Mouse (Mus musculus): ENCODE data around the gene Spryd4.

DNA sequence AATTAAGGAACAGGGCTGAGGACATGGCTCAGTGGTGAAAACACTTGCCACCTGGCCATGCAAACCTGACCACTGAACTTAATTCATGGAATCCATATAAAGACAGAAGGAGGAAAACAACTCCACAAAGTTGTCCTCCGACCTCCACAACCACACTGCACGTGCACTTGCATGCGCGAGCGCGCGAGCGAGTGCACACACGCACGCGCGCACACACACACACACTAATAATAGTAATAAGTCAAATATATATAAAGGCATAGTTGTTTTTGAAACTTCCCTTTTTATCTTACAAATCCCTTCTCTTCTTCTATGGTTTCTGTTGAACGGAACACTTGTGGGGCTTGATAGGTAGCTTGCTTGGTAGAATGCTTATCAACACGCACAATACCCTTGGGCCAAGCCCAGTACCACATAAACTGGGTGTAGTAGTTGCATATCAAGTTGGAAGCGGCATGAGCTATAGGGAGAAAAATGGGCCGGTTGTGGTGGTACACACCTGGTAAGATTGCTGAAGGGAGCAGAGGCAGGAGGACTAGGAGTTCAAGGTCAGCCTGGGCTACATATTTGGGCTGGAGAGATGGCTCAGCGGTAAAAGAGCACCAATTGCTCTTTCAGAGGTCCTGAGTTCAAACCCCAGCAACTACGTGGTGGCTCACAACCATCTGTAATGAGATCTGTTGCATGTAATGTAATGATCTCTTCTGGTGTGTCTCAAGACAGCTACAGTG, 6.9 kb upstream of the Spryd4 start:
- TF ChIP-seq CTCF (IDR thresholded peaks at IDR 0.05; ENCODE audit: borderline replicate concordance, insufficient read depth, low read depth, low read length) (no peak), POLR2A (IDR thresholded peaks at IDR 0.05; ENCODE audit: borderline replicate concordance, insufficient read depth, low read length) (no peak)

Measured in cerebellum, adult 2 months (tissue).